Mouse (Mus musculus) retina, adult 2 months (tissue): ENCODE results near the gene Lars2.

ENCODE experiments used
- DNase-seq: peaks from one replicate; pipeline ENCODE4 v3.0.0-alpha.2; 2012; ENCODE audit warnings: low read depth, low spot score

Gene Lars2

GRCm38 (mm10) chr9:123475569-123475968 lies 108.8 kb downstream of the Lars2 start:
- no peak for DNase-seq

- DNase-seq = no peak
These were observed 111.4 kb downstream of the Lars2 start for GRCm38 (mm10) chr9:123478031-123478585.

- DNase-seq = peak; percentile 39
These were observed 112.0 kb downstream of the Lars2 start, which contains the start of gene Limd1 for GRCm38 (mm10) chr9:123478586-123479195. TSS of gene Limd1 (plus strand) at chr9:123478706.

- DNase-seq = no peak
These were observed 112.5 kb downstream of the Lars2 start for GRCm38 (mm10) chr9:123479196-123479669.

GRCm38 (mm10) chr9:123479876-123480252 lies 113.1 kb downstream of the Lars2 start:
- DNase-seq = no peak

- no peak for DNase-seq
These were observed 113.7 kb downstream of the Lars2 start for GRCm38 (mm10) chr9:123480253-123480921.

GRCm38 (mm10) chr9:123481136-123481535 lies 114.4 kb downstream of the Lars2 start:
- DNase-seq = no peak

GRCm38 (mm10) chr9:123483598-123483997 lies 116.9 kb downstream of the Lars2 start:
- DNase-seq = no peak

- no peak for DNase-seq
These were observed 118.1 kb downstream of the Lars2 start for GRCm38 (mm10) chr9:123484830-123485229.

GRCm38 (mm10) chr9:123485561-123485960 lies 118.8 kb downstream of the Lars2 start:
- DNase-seq = no peak

- DNase-seq = no peak
These were observed 119.9 kb downstream of the Lars2 start for GRCm38 (mm10) chr9:123486635-123487034.

GRCm38 (mm10) chr9:123489073-123489472 lies 122.3 kb downstream of the Lars2 start:
- no peak for DNase-seq

- no peak for DNase-seq
These were observed 123.1 kb downstream of the Lars2 start for GRCm38 (mm10) chr9:123489727-123490343.

- DNase-seq = no peak
These were observed 124.2 kb downstream of the Lars2 start for GRCm38 (mm10) chr9:123490930-123491329.

GRCm38 (mm10) chr9:123491917-123492585 lies 125.3 kb downstream of the Lars2 start:
- DNase-seq = no peak

- DNase-seq = no peak
These were observed 129.9 kb downstream of the Lars2 start for GRCm38 (mm10) chr9:123496665-123497064.

GRCm38 (mm10) chr9:123497906-123498305 lies 131.2 kb downstream of the Lars2 start:
- no peak for DNase-seq

- DNase-seq = no peak
These were observed 133.8 kb downstream of the Lars2 start for GRCm38 (mm10) chr9:123500480-123500879.

GRCm38 (mm10) chr9:123503171-123503834 lies 136.6 kb downstream of the Lars2 start:
- no peak for DNase-seq

- DNase-seq = peak; percentile 43
These were observed 137.6 kb downstream of the Lars2 start for GRCm38 (mm10) chr9:123504325-123504724.

- DNase-seq = no peak
These were observed 138.9 kb downstream of the Lars2 start for GRCm38 (mm10) chr9:123505598-123505997.
